Mouse (Mus musculus): ENCODE data around the gene Nxf1.
A peak's percentile ranks its signal among the peaks of the same experiment; 100 is the strongest.
"Not testable (repeated sequence)": the region's sequence is repeated elsewhere in the genome, so short reads cannot be mapped to it uniquely, and the experiment has no call there.

Gene Nxf1

GRCm38 (mm10) chr19:8723574-8724346, 33.1 kb upstream of the Nxf1 start:
- no peak for DNase-seq (ENCODE audit: extremely low read depth, low read depth, low spot score)

- no peak for DNase-seq (ENCODE audit: extremely low read depth, low read depth, low spot score)
Measured at GRCm38 (mm10) chr19:8724392-8724791, 32.5 kb upstream of the Nxf1 start.

GRCm38 (mm10) chr19:8725081-8725613, 31.7 kb upstream of the Nxf1 start:
- no peak for DNase-seq (ENCODE audit: extremely low read depth, low read depth, low spot score)

- DNase-seq (ENCODE audit: extremely low read depth, low read depth, low spot score) = no peak
Measured at GRCm38 (mm10) chr19:8726609-8727390, 30.1 kb upstream of the Nxf1 start.

- no peak for DNase-seq (ENCODE audit: extremely low read depth, low read depth, low spot score)
Measured at GRCm38 (mm10) chr19:8727495-8728114, 29.3 kb upstream of the Nxf1 start.

- DNase-seq (ENCODE audit: extremely low read depth, low read depth, low spot score) = not testable (repeated sequence)
Measured at GRCm38 (mm10) chr19:8728335-8729099, 28.4 kb upstream of the Nxf1 start.

GRCm38 (mm10) chr19:8734334-8734733, 22.5 kb upstream of the Nxf1 start:
- DNase-seq (ENCODE audit: extremely low read depth, low read depth, low spot score) = no peak

- DNase-seq (ENCODE audit: extremely low read depth, low read depth, low spot score) = no peak
Measured at GRCm38 (mm10) chr19:8735389-8736159, 21.3 kb upstream of the Nxf1 start, which contains the start of gene Wdr74. Gene Wdr74, plus strand, starts transcription at chr19:8735827.

- no peak for DNase-seq (ENCODE audit: extremely low read depth, low read depth, low spot score)
Measured at GRCm38 (mm10) chr19:8736160-8736467, 20.8 kb upstream of the Nxf1 start.

- no peak for DNase-seq (ENCODE audit: extremely low read depth, low read depth, low spot score)
Measured at GRCm38 (mm10) chr19:8738911-8739310, 18.0 kb upstream of the Nxf1 start.

GRCm38 (mm10) chr19:8739646-8740045, 17.2 kb upstream of the Nxf1 start:
- no peak for DNase-seq (ENCODE audit: extremely low read depth, low read depth, low spot score)

- no peak for DNase-seq (ENCODE audit: extremely low read depth, low read depth, low spot score)
Measured at GRCm38 (mm10) chr19:8740603-8741002, 16.3 kb upstream of the Nxf1 start, which contains the start of gene 1700092M07Rik. Gene 1700092M07Rik, plus strand, starts transcription at chr19:8740718.

- DNase-seq (ENCODE audit: extremely low read depth, low read depth, low spot score) = peak; percentile 90
Measured at GRCm38 (mm10) chr19:8741243-8741869, 15.5 kb upstream of the Nxf1 start, which contains the start of gene Stx5a. Gene Stx5a, plus strand, starts transcription at chr19:8741413.

- no peak for DNase-seq (ENCODE audit: extremely low read depth, low read depth, low spot score)
Measured at GRCm38 (mm10) chr19:8742176-8742575, 14.7 kb upstream of the Nxf1 start.

- DNase-seq (ENCODE audit: extremely low read depth, low read depth, low spot score) = no peak
Measured at GRCm38 (mm10) chr19:8745382-8745781, 11.5 kb upstream of the Nxf1 start.

GRCm38 (mm10) chr19:8747368-8747767, 9.5 kb upstream of the Nxf1 start:
- no peak for DNase-seq (ENCODE audit: extremely low read depth, low read depth, low spot score)

GRCm38 (mm10) chr19:8755652-8756051, 1.2 kb upstream of the Nxf1 start:
- DNase-seq (ENCODE audit: extremely low read depth, low read depth, low spot score) = no peak

- DNase-seq (ENCODE audit: extremely low read depth, low read depth, low spot score) = no peak
Measured at GRCm38 (mm10) chr19:8757471-8757998, 662 bp downstream of the Nxf1 start.

- no peak for DNase-seq (ENCODE audit: extremely low read depth, low read depth, low spot score)
Measured at GRCm38 (mm10) chr19:8758899-8759298, 2.0 kb downstream of the Nxf1 start.

Data from fat pad, adult 2 months (tissue).